Mouse (Mus musculus) A20 (cell line): ENCODE measurements around the gene Socs7.

Experiments
- DNase-seq: peaks from one replicate; pipeline ENCODE4 v3.0.0-alpha.2; 2011; ENCODE audit warnings: low read depth, low spot score

Gene Socs7

GRCm38 (mm10) chr11:97442891-97443675, 80.7 kb downstream of the Socs7 start:
- DNase-seq: no peak

- DNase-seq: no peak
Observed at GRCm38 (mm10) chr11:97445596-97445995, 83.2 kb downstream of the Socs7 start.

GRCm38 (mm10) chr11:97445999-97446511, 83.7 kb downstream of the Socs7 start:
- no peak for DNase-seq

- no peak for DNase-seq
Observed at GRCm38 (mm10) chr11:97447979-97448378, 85.6 kb downstream of the Socs7 start.
